Mouse (Mus musculus): ENCODE measurements at regions not wholly inside any gene's neighbourhood (a gene's known extent, or its start where the extent isn't known, plus 50 kb on each side); places are given as distances from the start of the nearest gene placed in this dataset.

GRCm38 (mm10) chr17:82828434-82828997, 386.6 kb upstream of the Pkdcc start:
- ATAC-seq (replicated peaks; ENCODE audit: low FRiP score, low TSS enrichment, low read depth) (no peak), DNase-seq (ENCODE audit: low spot score) (no peak)
- H3K9ac ChIP-seq (ENCODE audit: low read length) = no peak overlapping the region
- 82% methylated on average over 5 of the region's 5 CpGs for WGBS
- H3K36me3 ChIP-seq (ENCODE audit: control insufficient read depth, insufficient read depth, low read length) = no peaks in the 10 kb centered on the region
- no peak overlapping the region for H3K27ac ChIP-seq (ENCODE audit: low read depth)
- H3K4me3 ChIP-seq (ENCODE audit: low read depth, low read length) = no peak overlapping the region
- no peaks in the 10 kb centered on the region for H3K4me1 ChIP-seq (replicated peaks; ENCODE audit: control insufficient read depth, insufficient read depth, low read length)
- H3K27me3 ChIP-seq (replicated peaks; ENCODE audit: control insufficient read depth, insufficient read depth, low read length) = no peaks in the 10 kb centered on the region
- H3K9me3 ChIP-seq (ENCODE audit: control insufficient read depth, low read length) = no peaks in the 10 kb centered on the region
- no peak overlapping the region for H3K4me2 ChIP-seq (ENCODE audit: low read length)

GRCm38 (mm10) chr17:82829415-82829814, 385.7 kb upstream of the Pkdcc start:
- WGBS = 97% methylated on average over 2 of the region's 2 CpGs
- Histone ChIP-seq H3K9ac (ENCODE audit: low read length) (no peak overlapping the region), H3K4me3 (ENCODE audit: low read depth, low read length) (no peak overlapping the region), H3K27me3 (replicated peaks; ENCODE audit: control insufficient read depth, insufficient read depth, low read length) (no peaks in the 10 kb centered on the region), H3K4me2 (ENCODE audit: low read length) (no peak overlapping the region), H3K27ac (ENCODE audit: low read depth) (no peak overlapping the region), H3K36me3 (ENCODE audit: control insufficient read depth, insufficient read depth, low read length) (no peaks in the 10 kb centered on the region), H3K4me1 (replicated peaks; ENCODE audit: control insufficient read depth, insufficient read depth, low read length) (no peaks in the 10 kb centered on the region), H3K9me3 (ENCODE audit: control insufficient read depth, low read length) (no peaks in the 10 kb centered on the region)
- ATAC-seq (replicated peaks; ENCODE audit: low FRiP score, low TSS enrichment, low read depth) (no peak), DNase-seq (ENCODE audit: low spot score) (no peak)

GRCm38 (mm10) chr17:82834177-82834576, 380.9 kb upstream of the Pkdcc start:
- 71% methylated on average over 3 of the region's 3 CpGs for WGBS
- no peak overlapping the region for H3K4me3 ChIP-seq (ENCODE audit: low read depth, low read length)
- ATAC-seq (replicated peaks; ENCODE audit: low FRiP score, low TSS enrichment, low read depth) (no peak), DNase-seq (ENCODE audit: low spot score) (no peak)
- no peaks in the 10 kb centered on the region for H3K36me3 ChIP-seq (ENCODE audit: control insufficient read depth, insufficient read depth, low read length)
- no peak overlapping the region for H3K27ac ChIP-seq (ENCODE audit: low read depth)
- H3K9me3 ChIP-seq (ENCODE audit: control insufficient read depth, low read length) = no peaks in the 10 kb centered on the region
- no peak overlapping the region for H3K9ac ChIP-seq (ENCODE audit: low read length)
- no peaks in the 10 kb centered on the region for H3K4me1 ChIP-seq (replicated peaks; ENCODE audit: control insufficient read depth, insufficient read depth, low read length)
- H3K27me3 ChIP-seq (replicated peaks; ENCODE audit: control insufficient read depth, insufficient read depth, low read length) = no peaks in the 10 kb centered on the region
- H3K4me2 ChIP-seq (ENCODE audit: low read length) = no peak overlapping the region

- H3K36me3 ChIP-seq (ENCODE audit: control insufficient read depth, insufficient read depth, low read length) = no peaks in the 10 kb centered on the region
- H3K4me1 ChIP-seq (replicated peaks; ENCODE audit: control insufficient read depth, insufficient read depth, low read length) = no peaks in the 10 kb centered on the region
- no peak for ATAC-seq (replicated peaks; ENCODE audit: low FRiP score, low TSS enrichment, low read depth)
- H3K9me3 ChIP-seq (ENCODE audit: control insufficient read depth, low read length) = no peaks in the 10 kb centered on the region
- no peaks in the 10 kb centered on the region for H3K27me3 ChIP-seq (replicated peaks; ENCODE audit: control insufficient read depth, insufficient read depth, low read length)
- H3K4me3 ChIP-seq (ENCODE audit: low read depth, low read length) = no peak overlapping the region
- DNase-seq (ENCODE audit: low spot score) = no peak
- no peak overlapping the region for H3K9ac ChIP-seq (ENCODE audit: low read length)
- no peak overlapping the region for H3K27ac ChIP-seq (ENCODE audit: low read depth)
- H3K4me2 ChIP-seq (ENCODE audit: low read length) = no peak overlapping the region
- WGBS = 83% methylated on average over 3 of the region's 3 CpGs
These were observed 379.0 kb upstream of the Pkdcc start for GRCm38 (mm10) chr17:82836115-82836514.

- no peak for DNase-seq (ENCODE audit: low spot score)
- ATAC-seq (replicated peaks; ENCODE audit: low FRiP score, low TSS enrichment, low read depth) = 0 out of 2 replicates have a peak, but pooled peaks have one; percentile 40
- H3K9ac ChIP-seq (ENCODE audit: low read length) = no peak overlapping the region
- H3K4me3 ChIP-seq (ENCODE audit: low read depth, low read length) = no peak overlapping the region
- H3K4me1 ChIP-seq (replicated peaks; ENCODE audit: control insufficient read depth, insufficient read depth, low read length) = no peaks in the 10 kb centered on the region
- H3K36me3 ChIP-seq (ENCODE audit: control insufficient read depth, insufficient read depth, low read length) = no peaks in the 10 kb centered on the region
- H3K4me2 ChIP-seq (ENCODE audit: low read length) = no peak overlapping the region
- H3K27ac ChIP-seq (ENCODE audit: low read depth) = no peak overlapping the region
- H3K9me3 ChIP-seq (ENCODE audit: control insufficient read depth, low read length) = no peaks in the 10 kb centered on the region
- no peaks in the 10 kb centered on the region for H3K27me3 ChIP-seq (replicated peaks; ENCODE audit: control insufficient read depth, insufficient read depth, low read length)
- WGBS = 57% methylated on average over 5 of the region's 5 CpGs
These were observed 368.2 kb upstream of the Pkdcc start for GRCm38 (mm10) chr17:82846776-82847494.

GRCm38 (mm10) chr17:82857199-82858147, 357.6 kb upstream of the Pkdcc start:
- H3K4me3 ChIP-seq (ENCODE audit: low read depth, low read length) = no peak overlapping the region
- no peaks in the 10 kb centered on the region for H3K36me3 ChIP-seq (ENCODE audit: control insufficient read depth, insufficient read depth, low read length)
- H3K9me3 ChIP-seq (ENCODE audit: control insufficient read depth, low read length) = no peaks in the 10 kb centered on the region
- H3K27me3 ChIP-seq (replicated peaks; ENCODE audit: control insufficient read depth, insufficient read depth, low read length) = 0 out of 2 replicates have a peak, but pooled peaks cover 3% of the 10 kb centered on the region
- ATAC-seq (replicated peaks; ENCODE audit: low FRiP score, low TSS enrichment, low read depth) (peak; percentile 93), DNase-seq (ENCODE audit: low spot score) (peak; percentile 87)
- H3K4me1 ChIP-seq (replicated peaks; ENCODE audit: control insufficient read depth, insufficient read depth, low read length) = no peaks in the 10 kb centered on the region; the same call in 1 of the 2 replicates
- H3K9ac ChIP-seq (ENCODE audit: low read length) = no peak overlapping the region
- no peak overlapping the region for H3K27ac ChIP-seq (ENCODE audit: low read depth)
- peak overlapping the region; percentile 45 for H3K4me2 ChIP-seq (ENCODE audit: low read length)
- WGBS = 20% methylated on average over 16 of the region's 16 CpGs

GRCm38 (mm10) chr17:82860391-82860790, 354.7 kb upstream of the Pkdcc start:
- Histone ChIP-seq H3K4me3 (ENCODE audit: low read depth, low read length) (no peak overlapping the region), H3K4me2 (ENCODE audit: low read length) (no peak overlapping the region), H3K4me1 (replicated peaks; ENCODE audit: control insufficient read depth, insufficient read depth, low read length) (no peaks in the 10 kb centered on the region; the same call in 1 of the 2 replicates), H3K27me3 (replicated peaks; ENCODE audit: control insufficient read depth, insufficient read depth, low read length) (0 out of 2 replicates have a peak, but pooled peaks cover 3% of the 10 kb centered on the region), H3K36me3 (ENCODE audit: control insufficient read depth, insufficient read depth, low read length) (no peaks in the 10 kb centered on the region), H3K9ac (ENCODE audit: low read length) (no peak overlapping the region), H3K27ac (ENCODE audit: low read depth) (no peak overlapping the region), H3K9me3 (ENCODE audit: control insufficient read depth, low read length) (no peaks in the 10 kb centered on the region)
- WGBS = 45% methylated on average over 5 of the region's 5 CpGs
- no peak for DNase-seq (ENCODE audit: low spot score)
- no peak for ATAC-seq (replicated peaks; ENCODE audit: low FRiP score, low TSS enrichment, low read depth)

- ATAC-seq (replicated peaks; ENCODE audit: low FRiP score, low TSS enrichment, low read depth) = no peak
- H3K4me1 ChIP-seq (replicated peaks; ENCODE audit: control insufficient read depth, insufficient read depth, low read length) = no peaks in the 10 kb centered on the region; the same call in 1 of the 2 replicates
- no peak for DNase-seq (ENCODE audit: low spot score)
- 55% methylated on average over 5 of the region's 5 CpGs for WGBS
- no peaks in the 10 kb centered on the region for H3K9me3 ChIP-seq (ENCODE audit: control insufficient read depth, low read length)
- no peak overlapping the region for H3K27ac ChIP-seq (ENCODE audit: low read depth)
- no peaks in the 10 kb centered on the region for H3K36me3 ChIP-seq (ENCODE audit: control insufficient read depth, insufficient read depth, low read length)
- H3K4me3 ChIP-seq (ENCODE audit: low read depth, low read length) = no peak overlapping the region
- H3K9ac ChIP-seq (ENCODE audit: low read length) = no peak overlapping the region
- H3K4me2 ChIP-seq (ENCODE audit: low read length) = no peak overlapping the region
- H3K27me3 ChIP-seq (replicated peaks; ENCODE audit: control insufficient read depth, insufficient read depth, low read length) = 0 out of 2 replicates have a peak, but pooled peaks cover 3% of the 10 kb centered on the region
These were observed 354.1 kb upstream of the Pkdcc start for GRCm38 (mm10) chr17:82860966-82861365.
